Mouse (Mus musculus) brain, embryonic 14.5 days (tissue): ENCODE measurements around the gene Tmem109.

ENCODE experiments used
- CTCF ChIP-seq: fragments of 200-500 bp; IDR thresholded peaks from 2 replicates; pipeline ENCODE4 v1.5.1; 2012; ENCODE audit warnings: inconsistent platforms, mild to moderate bottlenecking, moderate library complexity, borderline replicate concordance; ENCODE audit not compliant: insufficient read depth, insufficient read length; ENCODE audit errors: extremely low read depth
- POLR2A ChIP-seq: fragments of 200-500 bp; IDR thresholded peaks from 2 replicates; pipeline ENCODE4 v1.6.1; 2012; ENCODE audit warnings: mild to moderate bottlenecking, inconsistent platforms, borderline replicate concordance; ENCODE audit not compliant: poor library complexity, insufficient read depth, insufficient read length, severe bottlenecking; ENCODE audit errors: extremely low read depth

DNA sequence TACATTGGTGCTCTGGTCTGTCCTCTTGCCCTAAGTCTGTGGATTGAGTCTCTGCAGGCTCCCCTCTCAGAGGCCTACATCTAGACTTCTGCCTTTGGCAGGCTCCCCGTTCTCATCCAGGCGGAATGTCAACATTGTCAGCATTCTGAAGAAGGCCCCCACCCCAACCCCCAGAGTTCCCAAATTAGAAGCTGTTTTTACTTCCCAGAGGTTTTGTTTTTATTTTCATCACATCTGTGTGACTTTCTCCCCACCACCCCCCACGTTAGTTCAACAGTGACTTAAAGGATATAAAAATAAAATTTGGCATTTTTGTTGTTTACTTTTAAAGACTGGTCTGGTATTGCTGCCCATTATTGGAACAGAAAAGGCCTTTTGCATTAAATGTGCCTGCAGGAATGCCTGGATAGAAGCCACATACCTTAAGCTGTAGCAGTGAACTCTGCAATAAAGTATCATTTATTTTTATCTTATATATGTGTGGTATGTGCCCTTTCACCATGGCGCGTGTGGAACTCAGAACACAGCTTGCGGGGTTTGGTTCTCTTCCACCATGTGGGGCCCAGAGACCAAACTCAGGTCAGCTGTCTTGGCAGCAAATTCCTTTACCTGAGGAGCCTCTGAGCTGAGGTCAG, 27.4 kb upstream of the Tmem109 start:
- TF ChIP-seq CTCF (no peak), POLR2A (no peak)
